ENCODE assay signal across 20 mouse cellular contexts in the genomic region with DNA sequence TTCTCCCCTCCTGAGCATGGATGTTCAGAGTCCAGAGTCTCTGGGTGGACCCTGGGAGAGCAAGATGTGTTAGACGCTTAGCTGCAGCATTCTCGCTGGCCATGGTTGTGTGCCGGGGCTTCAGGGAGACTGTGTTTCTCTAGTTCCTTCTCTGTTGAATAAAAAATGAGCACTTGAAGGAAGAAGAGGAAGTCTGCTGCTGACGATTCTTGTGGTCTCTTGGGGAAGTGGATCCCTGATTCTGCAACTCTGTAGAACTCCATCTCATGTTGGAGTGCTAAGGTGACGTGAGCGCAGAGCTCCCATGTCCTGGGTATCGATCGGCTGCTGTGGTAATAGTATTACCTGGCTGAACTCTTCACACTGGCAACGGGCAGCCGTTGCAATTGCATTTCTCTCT. TPM values are rescaled to one million over a fixed set of nuclear protein-coding genes. Genes with fewer than 3 reads are reported as not detected.
DNase-seq lines count a peak whose midpoint lies in the region; ATAC-seq and TF ChIP-seq lines count a peak whose summit lies in the region.
"Had no signal": no experiment of that assay in that cellular context is flagged by ENCODE, and none has a peak within 500 bp of the region (broad histone marks: within the 10 kb centered on the region; RNA-seq: fewer than 3 reads in every experiment).

No protein-coding gene starts in this region.

- no peaks in the 10 kb centered on the region for H3K79me2 ChIP-seq in MEL (ENCODE audit: control insufficient read depth, insufficient read depth, low read length, poor library complexity)

- no peaks in the 10 kb centered on the region for H3K27me3 ChIP-seq in liver, postnatal 0 days (ENCODE audit: insufficient read depth, low read length)
- H3K27me3 ChIP-seq in MEL (ENCODE audit: control insufficient read depth in 1 of 2, insufficient read depth in 2 of 2, low read length in 2 of 2): no peaks in the 10 kb centered on the region
- H3K27me3 ChIP-seq: embryonic facial prominence, embryonic 12.5 days; forebrain, embryonic 15.5 days had no signal

- TF ChIP-seq POLR2A in MEL (IDR thresholded peaks at IDR 0.05; ENCODE audit: control insufficient read depth in 1 of 2, insufficient read depth in 1 of 2, low read depth in 1 of 2, low read length in 2 of 2, poor library complexity in 1 of 2): no peak

- no peaks in the 10 kb centered on the region for H3K36me3 ChIP-seq in liver, postnatal 0 days (replicated peaks; ENCODE audit: insufficient read depth, low read length)
- H3K36me3 ChIP-seq in MEL (ENCODE audit: control insufficient read depth in 1 of 2, insufficient read depth in 2 of 2, low read length in 2 of 2): no peaks in the 10 kb centered on the region
- H3K36me3 ChIP-seq: embryonic facial prominence, embryonic 12.5 days; forebrain, embryonic 15.5 days had no signal

- 0 out of 2 replicates have a peak overlapping the region, but pooled peaks have one; percentile 29 for H3K27ac ChIP-seq in liver, postnatal 0 days (ENCODE audit: low read depth)
- no peak overlapping the region for H3K27ac ChIP-seq in MEL (ENCODE audit: control insufficient read depth, low read depth, low read length)
- H3K27ac ChIP-seq: embryonic facial prominence, embryonic 12.5 days; forebrain, embryonic 15.5 days; liver, embryonic 14.5 days had no signal

- intact Hi-C loops in heart, postnatal 10 days (cut with DNase I): no loop called here

- no peak overlapping the region for H3K9ac ChIP-seq in liver, postnatal 0 days (replicated peaks)
- no peak overlapping the region for H3K9ac ChIP-seq in MEL (ENCODE audit: control insufficient read depth, low read depth, low read length, poor library complexity, severe bottlenecking)
- H3K9ac ChIP-seq: embryonic facial prominence, embryonic 12.5 days; forebrain, embryonic 15.5 days; liver, embryonic 14.5 days had no signal

- WGBS in liver, postnatal 0 days (ENCODE audit: insufficient replicate concordance): 39% methylated on average over 10 of the region's 10 CpGs

- no peak for TF ChIP-seq CTCF in liver, postnatal 0 days (IDR thresholded peaks at IDR 0.05; ENCODE audit: low read depth)
- TF ChIP-seq CTCF in MEL (IDR thresholded peaks at IDR 0.05 in 2 of 3, conservative IDR thresholded peaks at IDR 0.05 in 1 of 3; ENCODE audit: control insufficient read depth in 1 of 3, insufficient read depth in 1 of 3, low read depth in 2 of 3, low read length in 3 of 3, poor library complexity in 1 of 3, severe bottlenecking in 1 of 3): no peak

- no peaks in the 10 kb centered on the region for H3K4me1 ChIP-seq in liver, postnatal 0 days (ENCODE audit: insufficient read depth)
- no peaks in the 10 kb centered on the region for H3K4me1 ChIP-seq in MEL (ENCODE audit: control insufficient read depth in 1 of 2, insufficient read depth in 2 of 2, low read length in 2 of 2)
- H3K4me1 ChIP-seq: embryonic facial prominence, embryonic 12.5 days had no signal

- H3K9me3 ChIP-seq in liver, postnatal 0 days (ENCODE audit: low read length): no peaks in the 10 kb centered on the region
- no peaks in the 10 kb centered on the region for H3K9me3 ChIP-seq in MEL (replicated peaks; ENCODE audit: insufficient read depth, low read length)
- H3K9me3 ChIP-seq: embryonic facial prominence, embryonic 12.5 days; forebrain, embryonic 15.5 days had no signal

- DNase-seq in heart, adult 8-10 months (ENCODE audit: low spot score): peak; percentile 43
- no peak for DNase-seq in heart, postnatal 10 days
- no peak for DNase-seq in liver, postnatal 0 days
- DNase-seq in liver: no peak
- DNase-seq in MEL (ENCODE audit: low read depth, low spot score): peak; percentile 3
- DNase-seq: adrenal gland, adult 8-10 months; cerebellum, adult 2 months; gastrocnemius, postnatal 36 days; heart, postnatal 4 days; kidney, adult 11 months; kidney, postnatal 14 days; right cerebral cortex, postnatal 4 days had no signal

- ATAC-seq in liver, postnatal 0 days: no peak
- peak; percentile 92 for ATAC-seq in hematopoietic stem cell, adult 5-6 weeks (replicated peaks in 1 of 2; ENCODE audit: insufficient read depth in 1 of 2, low FRiP score in 2 of 2, low TSS enrichment in 1 of 2, low read depth in 1 of 2, poor library complexity in 2 of 2, severe bottlenecking in 2 of 2)
- ATAC-seq in activated CD4-positive, CD25-positive, alpha-beta regulatory T cell, adult 4 months: no peak
- ATAC-seq in erythroid progenitor cell, adult 5-6 weeks (replicated peaks; ENCODE audit: low FRiP score, poor library complexity, severe bottlenecking): no peak
- ATAC-seq: forebrain, embryonic 15.5 days; midbrain, embryonic 16.5 days had no signal

- H3K4me2 ChIP-seq in liver, postnatal 0 days (ENCODE audit: low read depth, low read length): no peak overlapping the region
- H3K4me2 ChIP-seq: embryonic facial prominence, embryonic 12.5 days; forebrain, embryonic 15.5 days had no signal

- no peak for TF ChIP-seq EP300 in liver, postnatal 0 days (IDR thresholded peaks at IDR 0.05; ENCODE audit: low read depth)
- TF ChIP-seq EP300 in MEL (IDR thresholded peaks at IDR 0.05; ENCODE audit: low read depth in 1 of 2, low read length in 2 of 2): no peak

- TF ChIP-seq RAD21 in MEL (IDR thresholded peaks at IDR 0.05; ENCODE audit: low read depth, low read length): no peak

- no peak overlapping the region for H3K4me3 ChIP-seq in liver, postnatal 0 days (ENCODE audit: low read depth, low read length)
- no peak overlapping the region for H3K4me3 ChIP-seq in MEL (ENCODE audit: control insufficient read depth in 1 of 2, insufficient read depth in 1 of 2, low read depth in 2 of 2, low read length in 2 of 2)
- H3K4me3 ChIP-seq: embryonic facial prominence, embryonic 12.5 days; erythroblast, embryonic 14.5 days; forebrain, embryonic 15.5 days had no signal

TF ChIP-seq in MEL, 35 proteins besides CTCF, POLR2A, EP300 and RAD21:
- TF ChIP-seq MXI1 (IDR thresholded peaks at IDR 0.05; ENCODE audit: low read depth, low read length) (no peak), USF1 (IDR thresholded peaks at IDR 0.05; ENCODE audit: low read depth, low read length) (no peak), SIN3A (IDR thresholded peaks at IDR 0.05; ENCODE audit: low read length) (no peak), GABPA (IDR thresholded peaks at IDR 0.05; ENCODE audit: low read depth, low read length) (no peak), E2F4 (IDR thresholded peaks at IDR 0.05; ENCODE audit: borderline replicate concordance, low read depth, low read length) (no peak), GATA1 (IDR thresholded peaks at IDR 0.05; ENCODE audit: low read depth, low read length) (no peak), ETS1 (IDR thresholded peaks at IDR 0.05; ENCODE audit: low read depth, low read length) (no peak)
TF ChIP-seq in MEL: peak in this region for 0.

RNA-seq across cellular contexts. Expression of gene Lrrc18, which starts 59.5 kb away (rescaled TPM):
- total RNA-seq in heart, adult 8-10 months (2022): under 1 TPM; 0.16 to 0.32 (median 0.21) TPM
- total RNA-seq in heart, postnatal 10 days (2021): under 1 TPM; 0.35 to 0.45 TPM
- 0.06 and 0.11 TPM in 2 replicates for polyA plus RNA-seq in liver, postnatal 0 days (2015; fragmentation: Nextera tagmentation; extraction: Ambion mirVana)
- total RNA-seq in MEL (2012; rRNA removed): not detected in 2 replicates
- polyA plus RNA-seq in MEL (2012; ENCODE audit: insufficient read depth in 1 of 2, insufficient read length in 2 of 2, low read depth in 1 of 2, low replicate concordance in 2 of 2, missing spikeins in 1 of 2): under 1 TPM in 1 of 2 experiments, not detected in 1; 0.03 TPM
- not detected in 2 replicates for total RNA-seq in hematopoietic stem cell, adult 5-6 weeks (2017)
- under 1 TPM in 1 of 2 experiments, not detected in 1; 0.18 TPM for polyA plus RNA-seq in activated CD4-positive, CD25-positive, alpha-beta regulatory T cell, adult 4 months (2017; shearing (Covaris generic))
- total RNA-seq in erythroid progenitor cell, adult 5-6 weeks (2015; ENCODE audit: low replicate concordance): not detected in 2 replicates
- total RNA-seq in erythroid progenitor cell, adult 5-6 weeks (2017; ENCODE audit: low replicate concordance): not detected in 2 replicates
- total RNA-seq: gastrocnemius, postnatal 36 days had no signal
- polyA plus RNA-seq: erythroblast, embryonic 14.5 days had no signal

Comparison
In these comparisons a context has a peak if more than half of its experiments do, and no peak if none do; other contexts are left out.
1. DNase-seq: peak in heart, adult 8-10 months (single experiment) and MEL (single experiment); none in heart, postnatal 10 days (0 of 2), liver, postnatal 0 days (single experiment) and liver (single experiment).
2. ATAC-seq: peak in hematopoietic stem cell, adult 5-6 weeks (2 of 2); none in liver, postnatal 0 days (single experiment), activated CD4-positive, CD25-positive, alpha-beta regulatory T cell, adult 4 months (single experiment) and erythroid progenitor cell, adult 5-6 weeks (single experiment).